Mouse (Mus musculus): ENCODE data around the gene Srf. TPM values are rescaled to one million over a fixed set of nuclear protein-coding genes. Genes with fewer than 3 reads are reported as not detected.

Srf gene
- polyA plus RNA-seq, 1 experiment from 2014 or later = 2.5 TPM

DNA sequence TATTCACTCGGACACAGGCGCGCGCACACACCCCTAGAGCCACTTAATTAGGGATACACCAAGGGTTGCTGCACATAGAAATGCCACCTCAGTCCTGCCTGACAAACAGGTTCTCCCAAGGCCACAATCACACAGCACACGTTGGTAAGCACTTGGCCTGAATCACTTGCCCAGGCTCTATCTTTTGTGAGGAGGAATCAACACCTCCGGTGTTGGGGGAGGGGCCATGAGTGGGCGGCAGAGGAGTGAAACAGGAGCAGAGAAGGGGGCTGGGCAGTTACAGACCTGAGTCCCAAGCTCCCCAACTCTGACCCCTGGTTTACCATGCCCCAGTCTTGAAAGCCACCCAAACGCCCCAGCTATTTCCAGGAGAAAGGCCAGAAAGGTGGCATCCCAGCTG lies 9.0 kb downstream of the Srf start:
- ATAC-seq (ENCODE audit: low FRiP score) = no peak
- no peak overlapping the region for H3K27ac ChIP-seq (replicated peaks)
- 16% methylated on average over 8 of the region's 8 CpGs for WGBS
- H3K4me3 ChIP-seq (replicated peaks) = no peak overlapping the region
- peaks cover 6% of the 10 kb centered on the region for H3K27me3 ChIP-seq (replicated peaks)
- peaks cover 36% of the 10 kb centered on the region for H3K4me1 ChIP-seq
- H3K36me3 ChIP-seq = peaks cover 46% of the 10 kb centered on the region
- H3K4me2 ChIP-seq = peak overlapping the region; percentile 70
- no peak overlapping the region for H3K9ac ChIP-seq (replicated peaks)
- H3K9me3 ChIP-seq (replicated peaks) = no peaks in the 10 kb centered on the region

DNA sequence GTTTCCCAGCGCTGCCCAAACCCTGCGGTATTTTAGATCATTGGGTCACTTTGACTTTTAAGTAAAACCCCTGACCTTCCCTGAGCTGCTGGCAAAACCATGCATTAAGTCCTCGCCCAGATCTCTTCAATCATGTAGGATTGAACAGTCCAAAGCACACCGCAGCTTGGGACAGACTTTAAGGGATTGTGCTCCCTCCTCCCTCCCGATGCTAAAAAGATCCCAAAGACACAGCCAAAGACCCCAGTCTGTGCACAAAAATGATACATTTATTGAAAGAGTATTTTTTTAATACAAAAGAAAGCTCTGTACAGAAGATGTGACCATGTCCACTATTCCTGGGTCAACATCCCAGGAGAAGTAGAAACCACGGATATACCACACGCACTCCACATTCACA lies 9.4 kb downstream of the Srf start:
- Histone ChIP-seq H3K4me1 (peaks cover 33% of the 10 kb centered on the region), H3K36me3 (peaks cover 46% of the 10 kb centered on the region), H3K9me3 (replicated peaks) (no peaks in the 10 kb centered on the region), H3K27me3 (replicated peaks) (peaks cover 6% of the 10 kb centered on the region), H3K9ac (replicated peaks) (peak overlapping the region; percentile 95), H3K4me3 (replicated peaks) (peak overlapping the region; percentile 81), H3K27ac (replicated peaks) (peak overlapping the region; percentile 60), H3K4me2 (peak overlapping the region; percentile 70)
- 15% methylated on average over 7 of the region's 7 CpGs for WGBS
- no peak; the same call in 1 of the 2 replicates for ATAC-seq (ENCODE audit: low FRiP score)

DNA sequence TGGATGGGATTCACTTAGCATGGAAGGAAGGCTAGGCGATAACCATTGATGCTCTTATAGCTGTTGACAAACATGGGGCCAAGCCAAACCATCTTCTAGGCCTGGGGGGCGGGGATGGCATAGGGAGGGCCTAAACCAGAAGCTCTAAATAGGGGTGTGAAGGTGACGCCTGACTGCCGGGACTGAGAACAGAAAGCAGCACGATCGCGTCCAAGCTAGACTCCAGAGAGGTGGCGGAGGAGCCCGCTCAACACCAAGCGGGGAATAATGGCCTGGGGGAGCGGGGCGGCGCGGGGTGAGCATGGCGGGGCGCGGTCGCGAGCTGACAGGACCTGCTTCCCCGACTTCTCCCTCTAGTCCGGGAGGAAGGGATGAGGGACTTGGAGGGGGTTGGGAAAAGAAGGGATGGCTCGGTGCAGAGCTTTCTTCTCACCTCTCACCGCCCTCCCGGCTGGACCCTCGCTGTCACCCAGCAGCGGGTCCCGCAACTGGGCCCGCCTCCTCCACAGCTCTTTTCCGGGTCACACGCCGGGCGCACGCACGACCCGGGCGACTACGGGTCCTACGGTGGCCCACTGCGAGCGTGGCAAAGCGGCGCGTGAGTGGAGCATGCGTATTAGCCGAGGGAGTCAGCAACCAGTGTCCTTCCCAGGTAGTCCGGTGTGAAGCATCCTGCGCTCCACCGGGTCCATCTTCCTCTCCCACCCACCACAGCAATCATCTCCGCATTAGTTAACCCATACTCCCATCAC lies 10.0 kb downstream of the Srf start, which contains the start of gene Cul9:
Gene Cul9 (minus strand): TSS at position 576 of the 752 bp plus-strand sequence.
- H3K9me3 ChIP-seq (replicated peaks) = no peaks in the 10 kb centered on the region
- peak; percentile 94 for ATAC-seq (ENCODE audit: low FRiP score)
- H3K9ac ChIP-seq (replicated peaks) = peak within 1 kb of the TSS; percentile 95
- peaks cover 6% of the 10 kb centered on the region for H3K27me3 ChIP-seq (replicated peaks)
- H3K4me2 ChIP-seq = peak within 1 kb of the TSS; percentile 70
- peak within 1 kb of the TSS; percentile 81 for H3K4me3 ChIP-seq (replicated peaks)
- H3K27ac ChIP-seq (replicated peaks) = peak within 1 kb of the TSS; percentile 60
- WGBS = 2% methylated on average over 43 of the region's 49 CpGs
- peaks cover 46% of the 10 kb centered on the region for H3K36me3 ChIP-seq
- H3K4me1 ChIP-seq = peaks cover 29% of the 10 kb centered on the region

DNA sequence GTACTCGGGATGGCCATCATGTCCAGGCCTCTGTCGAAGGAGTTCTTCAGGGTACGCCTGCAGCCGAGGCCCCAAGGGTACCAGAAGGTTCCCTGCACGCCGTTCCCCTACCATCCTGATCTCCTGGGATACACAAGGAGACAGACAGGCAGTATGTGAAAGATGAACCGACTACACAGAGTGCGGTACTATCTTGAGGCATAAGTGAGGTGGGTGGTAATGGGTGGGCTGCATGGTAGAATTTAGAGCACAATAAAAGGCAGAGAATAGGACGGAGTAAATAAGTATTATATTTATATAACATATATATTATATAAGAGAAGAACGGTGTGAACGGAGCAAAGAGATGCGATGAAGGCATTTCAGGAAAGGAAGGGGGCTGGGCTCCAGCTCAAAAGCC lies 12.3 kb downstream of the Srf start:
- no peak for ATAC-seq (ENCODE audit: low FRiP score)
- 94% methylated on average over 12 of the region's 12 CpGs for WGBS
- Histone ChIP-seq H3K4me1 (peaks cover 28% of the 10 kb centered on the region), H3K4me3 (replicated peaks) (no peak overlapping the region), H3K27me3 (replicated peaks) (peaks cover 4% of the 10 kb centered on the region), H3K27ac (replicated peaks) (no peak overlapping the region), H3K9ac (replicated peaks) (no peak overlapping the region), H3K9me3 (replicated peaks) (no peaks in the 10 kb centered on the region), H3K4me2 (no peak overlapping the region), H3K36me3 (peaks cover 45% of the 10 kb centered on the region)

DNA sequence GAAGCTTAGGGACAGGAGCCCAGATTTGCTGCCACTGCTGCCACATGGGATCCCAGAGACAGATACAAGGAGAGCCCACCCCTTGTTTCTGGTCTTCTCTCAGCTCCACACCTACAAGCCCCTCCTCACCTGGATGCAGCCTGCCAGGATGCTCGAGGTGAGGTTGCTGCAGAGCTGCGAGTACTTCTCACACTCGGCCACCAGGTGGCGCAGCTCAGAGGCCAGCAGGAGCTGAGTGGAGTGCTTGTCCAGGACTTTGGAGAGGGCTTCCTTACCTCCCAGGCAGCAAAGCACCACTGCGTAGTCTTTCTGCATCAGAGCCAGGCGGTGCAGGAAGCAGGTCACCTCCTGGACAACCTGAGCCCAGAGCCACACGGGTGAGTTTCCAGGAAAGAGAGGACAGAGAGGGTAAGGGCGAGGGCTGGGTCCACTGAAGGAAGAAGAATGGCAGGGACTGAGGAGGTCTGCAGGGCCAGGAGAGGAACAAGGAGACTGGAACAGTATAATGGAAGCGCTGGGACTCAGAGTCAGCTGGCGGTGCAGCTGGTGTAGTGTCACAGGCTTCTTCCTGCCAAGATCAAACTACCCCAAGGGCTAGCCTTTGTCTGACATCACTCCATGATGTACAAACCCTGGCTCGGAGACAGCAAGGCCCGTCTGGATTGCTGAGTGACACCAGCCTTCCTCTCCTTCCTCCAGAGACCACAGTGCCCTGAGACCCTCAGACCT lies 30.2 kb downstream of the Srf start:
- Histone ChIP-seq H3K27me3 (replicated peaks) (peaks cover 11% of the 10 kb centered on the region), H3K36me3 (peaks cover 55% of the 10 kb centered on the region), H3K9me3 (replicated peaks) (no peaks in the 10 kb centered on the region), H3K27ac (replicated peaks) (no peak overlapping the region), H3K4me2 (no peak overlapping the region), H3K9ac (replicated peaks) (no peak overlapping the region), H3K4me1 (no peaks in the 10 kb centered on the region), H3K4me3 (replicated peaks) (no peak overlapping the region)
- 39% methylated on average over 12 of the region's 12 CpGs for WGBS
- peak; percentile 45; the same call in 1 of the 2 replicates for ATAC-seq (ENCODE audit: low FRiP score)

DNA sequence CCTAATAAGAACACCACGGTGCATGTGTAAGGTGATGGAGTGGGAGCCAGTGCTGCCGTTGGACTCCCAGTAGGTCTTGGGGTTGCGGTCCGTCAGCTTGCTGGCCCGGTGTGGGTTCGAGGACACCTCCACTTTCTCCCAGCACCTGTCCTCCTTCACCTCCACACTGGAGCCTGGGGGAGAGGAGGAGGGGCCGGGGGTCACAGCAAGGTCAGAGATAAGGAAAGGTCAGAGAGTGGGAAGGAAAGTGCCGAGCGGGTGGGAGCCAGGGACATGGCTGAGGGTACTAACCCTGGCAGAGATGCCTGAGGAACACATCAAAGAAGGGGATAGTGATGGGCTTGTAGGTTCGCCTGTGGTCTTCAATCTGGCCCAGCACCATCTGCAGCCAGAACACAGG lies 30.9 kb downstream of the Srf start:
- H3K36me3 ChIP-seq = peaks cover 56% of the 10 kb centered on the region
- H3K4me1 ChIP-seq = no peaks in the 10 kb centered on the region
- H3K4me3 ChIP-seq (replicated peaks) = no peak overlapping the region
- no peak overlapping the region for H3K27ac ChIP-seq (replicated peaks)
- H3K9ac ChIP-seq (replicated peaks) = no peak overlapping the region
- no peaks in the 10 kb centered on the region for H3K9me3 ChIP-seq (replicated peaks)
- ATAC-seq (ENCODE audit: low FRiP score) = no peak
- no peak overlapping the region for H3K4me2 ChIP-seq
- WGBS = 88% methylated on average over 10 of the region's 10 CpGs
- peaks cover 11% of the 10 kb centered on the region for H3K27me3 ChIP-seq (replicated peaks)

DNA sequence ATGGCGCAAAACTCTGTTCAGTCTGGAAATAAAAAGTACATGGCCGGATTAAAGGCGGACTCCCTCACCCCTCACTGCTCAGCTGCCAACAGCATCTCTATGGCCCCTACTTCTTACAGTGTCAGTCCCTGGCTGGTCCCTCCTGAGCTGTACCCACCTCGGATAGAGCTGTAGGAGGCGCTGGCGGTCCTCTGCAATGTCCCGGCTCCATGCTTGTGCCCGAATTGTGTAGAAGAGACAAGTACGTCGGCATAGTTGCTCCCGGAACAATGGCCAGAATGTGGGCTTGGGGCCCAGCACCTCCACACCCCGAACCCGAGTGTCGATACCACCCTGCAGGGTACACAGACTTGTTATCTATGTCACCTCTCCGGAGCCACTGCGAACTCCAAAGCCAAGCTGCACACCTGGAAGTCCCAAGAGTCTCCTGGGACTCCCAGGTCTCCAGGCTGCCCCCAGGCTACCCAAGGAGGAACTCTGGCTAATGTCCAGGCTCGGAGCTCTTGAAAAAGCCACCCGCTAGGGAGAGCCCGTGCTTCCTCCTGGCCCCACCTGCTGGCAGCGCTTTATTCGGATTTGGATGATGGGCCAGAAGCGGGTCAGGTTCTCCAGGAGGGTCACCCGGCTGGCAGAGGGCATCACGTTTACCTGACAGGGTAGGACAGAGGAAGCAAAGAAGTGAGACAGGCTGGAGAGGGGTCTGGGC lies 33.9 kb downstream of the Srf start:
- ATAC-seq (ENCODE audit: low FRiP score) = no peak
- Histone ChIP-seq H3K4me1 (no peaks in the 10 kb centered on the region), H3K27me3 (replicated peaks) (peaks cover 14% of the 10 kb centered on the region), H3K4me3 (replicated peaks) (no peak overlapping the region), H3K4me2 (no peak overlapping the region), H3K9ac (replicated peaks) (no peak overlapping the region), H3K9me3 (replicated peaks) (no peaks in the 10 kb centered on the region), H3K36me3 (peaks cover 57% of the 10 kb centered on the region), H3K27ac (replicated peaks) (no peak overlapping the region)
- 35% methylated on average over 24 of the region's 24 CpGs for whole genome bisulfite sequencing

DNA sequence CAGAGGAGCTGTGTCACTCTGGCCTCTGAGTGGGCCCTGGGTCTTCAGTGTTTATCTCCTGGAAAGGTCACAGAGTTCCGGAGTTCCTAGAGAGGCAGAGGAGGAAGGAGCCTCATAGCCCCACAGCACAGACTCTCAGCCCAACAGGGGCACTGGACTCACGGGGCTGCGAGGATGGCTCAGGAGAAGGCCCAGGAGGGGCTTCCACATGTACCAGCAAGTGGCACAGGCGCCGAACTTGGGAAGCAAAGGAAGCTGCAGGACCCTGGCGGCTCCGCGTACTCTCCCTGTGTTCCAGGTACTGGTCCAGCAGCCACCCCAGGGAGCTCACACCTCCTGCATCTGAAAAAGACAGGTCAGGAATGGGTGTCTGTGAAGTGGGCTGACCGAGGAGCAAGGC lies 34.8 kb downstream of the Srf start:
- WGBS = 79% methylated on average over 9 of the region's 9 CpGs
- H3K27me3 ChIP-seq (replicated peaks) = peaks cover 14% of the 10 kb centered on the region
- H3K4me3 ChIP-seq (replicated peaks) = no peak overlapping the region
- H3K4me1 ChIP-seq = no peaks in the 10 kb centered on the region
- no peak overlapping the region for H3K4me2 ChIP-seq
- peaks cover 53% of the 10 kb centered on the region for H3K36me3 ChIP-seq
- H3K9ac ChIP-seq (replicated peaks) = no peak overlapping the region
- no peaks in the 10 kb centered on the region for H3K9me3 ChIP-seq (replicated peaks)
- H3K27ac ChIP-seq (replicated peaks) = no peak overlapping the region
- no peak for ATAC-seq (ENCODE audit: low FRiP score)

DNA sequence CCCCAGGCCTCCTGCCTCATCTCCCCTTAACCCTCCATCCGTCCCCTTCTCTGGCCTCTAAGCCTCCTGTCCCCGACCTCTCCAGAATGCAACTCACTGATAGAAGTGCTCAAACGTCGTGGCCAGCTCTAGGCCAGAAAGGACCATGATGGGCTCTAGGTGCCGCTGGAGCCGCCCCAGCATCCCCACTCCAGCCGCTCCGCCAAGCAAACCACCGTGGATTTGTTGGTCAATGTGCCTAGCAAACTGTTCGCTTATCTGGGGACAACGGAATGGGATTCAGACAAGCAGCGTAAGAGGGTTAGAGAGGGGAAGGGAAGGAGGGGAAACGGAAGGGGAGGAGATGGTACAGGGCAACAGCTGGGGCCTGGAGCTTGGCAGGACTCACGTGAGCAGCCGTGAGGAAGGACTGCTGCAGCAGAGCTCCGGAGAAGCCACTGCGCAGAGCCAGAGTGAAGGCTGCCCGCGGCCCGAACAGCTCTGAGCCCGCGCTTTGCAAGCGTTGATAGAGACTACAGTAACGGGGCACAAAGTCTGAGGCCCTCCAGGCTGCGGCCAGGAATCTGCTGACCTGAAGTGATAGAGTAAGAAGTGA lies 35.5 kb downstream of the Srf start:
- Histone ChIP-seq H3K27ac (replicated peaks) (no peak overlapping the region), H3K9ac (replicated peaks) (no peak overlapping the region), H3K4me1 (no peaks in the 10 kb centered on the region), H3K27me3 (replicated peaks) (peaks cover 14% of the 10 kb centered on the region), H3K9me3 (replicated peaks) (no peaks in the 10 kb centered on the region), H3K36me3 (peaks cover 47% of the 10 kb centered on the region), H3K4me3 (replicated peaks) (no peak overlapping the region), H3K4me2 (peak overlapping the region; percentile 3; the same call in 1 of the 2 replicates)
- 48% methylated on average over 25 of the region's 25 CpGs for WGBS
- no peak for ATAC-seq (ENCODE audit: low FRiP score)

DNA sequence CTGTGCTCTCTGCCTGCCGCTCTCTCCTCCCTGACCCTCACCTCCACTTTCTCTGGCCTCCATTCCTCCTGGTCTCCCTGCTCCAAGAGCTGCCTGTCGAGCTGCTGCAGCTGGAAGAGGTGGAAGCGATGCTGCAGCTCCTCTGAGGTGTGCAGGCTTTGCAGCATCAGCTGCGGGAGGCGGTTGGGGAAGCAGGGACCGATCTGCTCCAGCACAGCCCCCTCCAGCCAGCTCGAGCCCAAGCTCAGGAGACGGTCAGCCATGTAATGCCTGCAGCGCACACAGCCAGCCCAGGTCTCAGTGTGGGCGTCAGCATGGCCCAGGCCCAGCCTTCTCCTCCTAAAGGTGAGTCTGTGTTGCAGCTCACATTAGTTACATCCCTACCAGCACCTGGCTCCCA lies 36.0 kb downstream of the Srf start:
- H3K9ac ChIP-seq (replicated peaks) = no peak overlapping the region
- 61% methylated on average over 10 of the region's 10 CpGs for WGBS
- peak overlapping the region; percentile 3; the same call in 1 of the 2 replicates for H3K4me2 ChIP-seq
- H3K36me3 ChIP-seq = peaks cover 41% of the 10 kb centered on the region
- H3K4me3 ChIP-seq (replicated peaks) = no peak overlapping the region
- peaks cover 14% of the 10 kb centered on the region for H3K27me3 ChIP-seq (replicated peaks)
- H3K27ac ChIP-seq (replicated peaks) = no peak overlapping the region
- ATAC-seq (ENCODE audit: low FRiP score) = no peak
- H3K9me3 ChIP-seq (replicated peaks) = no peaks in the 10 kb centered on the region
- no peaks in the 10 kb centered on the region for H3K4me1 ChIP-seq

DNA sequence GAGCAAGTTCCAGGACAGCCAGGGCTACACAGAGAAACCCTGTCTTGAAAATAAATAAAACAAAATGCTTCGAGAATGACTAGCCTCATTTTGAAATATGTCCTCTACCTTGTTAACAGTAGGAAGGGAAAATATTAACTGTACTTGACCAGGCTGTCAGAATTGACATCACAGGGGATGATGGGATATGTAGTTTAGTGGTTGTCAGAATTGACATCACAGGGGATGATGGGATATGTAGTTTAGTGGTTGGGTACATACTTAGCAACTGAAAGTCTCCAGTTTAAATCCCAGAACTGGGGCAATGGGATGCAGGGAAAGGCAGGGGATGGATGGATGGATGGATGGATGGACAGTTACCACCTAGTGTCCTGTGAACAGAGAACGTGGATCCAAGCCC lies 42.6 kb downstream of the Srf start:
- Histone ChIP-seq H3K27me3 (replicated peaks) (no peaks in the 10 kb centered on the region), H3K36me3 (peaks cover 25% of the 10 kb centered on the region), H3K9me3 (replicated peaks) (no peaks in the 10 kb centered on the region), H3K27ac (replicated peaks) (no peak overlapping the region), H3K9ac (replicated peaks) (no peak overlapping the region), H3K4me3 (replicated peaks) (no peak overlapping the region), H3K4me2 (no peak overlapping the region), H3K4me1 (no peaks in the 10 kb centered on the region)
- 72% methylated on average over 2 of the region's 2 CpGs for WGBS
- no peak for ATAC-seq (ENCODE audit: low FRiP score)
